Comparison of ENCODE assay signal across 12 mouse cellular contexts in genomic region chr3:106131690-106132089, GRCm38 (mm10). TPM values are rescaled to one million over a fixed set of nuclear protein-coding genes. Genes with fewer than 3 reads are reported as not detected.
DNase-seq lines count a peak whose midpoint lies in the region; ATAC-seq and TF ChIP-seq lines count a peak whose summit lies in the region.
"Had no signal": no experiment of that assay in that cellular context is flagged by ENCODE, and none has a peak within 500 bp of the region (broad histone marks: within the 10 kb centered on the region; RNA-seq: fewer than 3 reads in every experiment).

No protein-coding gene starts in this region.

- no peaks in the 10 kb centered on the region for H3K4me1 ChIP-seq in midbrain, postnatal 0 days (ENCODE audit: insufficient read depth, low read length)

- DNase-seq in brain, embryonic 18.5 days (ENCODE audit: low read depth, low spot score), result peak; percentile 74
- DNase-seq in cerebellum, postnatal 10 days, result peak; percentile 95
- DNase-seq in layer of hippocampus, adult 18-20 months (ENCODE audit: low spot score in 2 of 2), result peak; percentile 97 to 99
- peak; percentile 91 for DNase-seq in midbrain, postnatal 0 days (ENCODE audit: low spot score)
- DNase-seq in heart, postnatal 25 days (ENCODE audit: low spot score), result no peak
- DNase-seq in lung, adult 18-20 months, result no peak
- DNase-seq in adipocyte (ENCODE audit: low spot score), result no peak

- no peak overlapping the region for H3K4me3 ChIP-seq in midbrain, postnatal 0 days (ENCODE audit: low read depth, low read length)
- H3K4me3 ChIP-seq: myocyte had no signal

- no peak overlapping the region for H3K27ac ChIP-seq in midbrain, postnatal 0 days (ENCODE audit: low read depth, low read length)
- H3K27ac ChIP-seq: liver, embryonic 14.5 days had no signal

- no peaks in the 10 kb centered on the region for H3K36me3 ChIP-seq in midbrain, postnatal 0 days (ENCODE audit: insufficient read depth, low read length)

- peak; percentile 71; the same call in 1 of the 2 replicates for ATAC-seq in midbrain, postnatal 0 days (ENCODE audit: low FRiP score)
- ATAC-seq in megakaryocyte-erythroid progenitor cell, adult 5-6 weeks (replicated peaks; ENCODE audit: low FRiP score, low TSS enrichment, poor library complexity, severe bottlenecking), result no peak

- H3K9ac ChIP-seq in midbrain, postnatal 0 days (replicated peaks; ENCODE audit: low read length, poor library complexity, severe bottlenecking), result no peak overlapping the region
- H3K9ac ChIP-seq: liver, embryonic 14.5 days had no signal

- WGBS in midbrain, postnatal 0 days, result 73% methylated on average over 5 of the region's 5 CpGs

- H3K4me2 ChIP-seq in midbrain, postnatal 0 days (ENCODE audit: low read depth, low read length, poor library complexity, severe bottlenecking), result no peak overlapping the region

- intact Hi-C loops in heart, postnatal 25 days (cut with DNase I), result no loop called here

- no peaks in the 10 kb centered on the region for H3K9me3 ChIP-seq in midbrain, postnatal 0 days (ENCODE audit: low read length)

- no peaks in the 10 kb centered on the region for H3K27me3 ChIP-seq in midbrain, postnatal 0 days (ENCODE audit: insufficient read depth, low read length)

- no peak for TF ChIP-seq CTCF in midbrain, postnatal 0 days (IDR thresholded peaks at IDR 0.05)

RNA-seq across cellular contexts. Expression of gene Chia1, which starts 18.7 kb away (rescaled TPM):
- total RNA-seq in layer of hippocampus, adult 18-20 months (2021), result under 1 TPM; 0.48 to 0.62 TPM
- total RNA-seq in midbrain, postnatal 0 days (2014; rRNA removed), result 0.66 and 5.7 TPM in 2 replicates
- polyA plus RNA-seq in midbrain, postnatal 0 days (2015; fragmentation: Nextera tagmentation; extraction: Ambion mirVana), result 1.4 and 1.5 TPM in 2 replicates
- not detected for total RNA-seq in heart, postnatal 25 days (2021)
- not detected in 2 replicates for total RNA-seq in megakaryocyte-erythroid progenitor cell, adult 5-6 weeks (2014; fragmentation: Nextera tagmentation)
- total RNA-seq in megakaryocyte-erythroid progenitor cell, adult 5-6 weeks (2017), result not detected in 2 replicates
- total RNA-seq: adrenal gland, postnatal 4 days; ES-E14 had no signal
- polyA plus RNA-seq: liver, embryonic 14.5 days; myocyte had no signal

RNA-seq across cellular contexts. Expression of gene Chil3, which starts 35.7 kb away (rescaled TPM):
- not detected for total RNA-seq in layer of hippocampus, adult 18-20 months (2021)
- not detected in 2 replicates for total RNA-seq in midbrain, postnatal 0 days (2014; rRNA removed)
- polyA plus RNA-seq in midbrain, postnatal 0 days (2015; fragmentation: Nextera tagmentation; extraction: Ambion mirVana), result 0.38 TPM in 1 of 2 replicates, not detected in the other
- total RNA-seq in heart, postnatal 25 days (2021), result under 1 TPM in 1 of 2 experiments, not detected in 1; 0.22 TPM
- total RNA-seq in megakaryocyte-erythroid progenitor cell, adult 5-6 weeks (2014; fragmentation: Nextera tagmentation), result 47.1 TPM in 1 of 2 replicates, not detected in the other
- 3.2 and 10.7 TPM in 2 replicates for total RNA-seq in megakaryocyte-erythroid progenitor cell, adult 5-6 weeks (2017)
- total RNA-seq: ES-E14 had no signal
- polyA plus RNA-seq: myocyte had no signal

Comparison
In these comparisons a context has a peak if more than half of its experiments do, and no peak if none do; other contexts are left out.
1. DNase-seq: peak in brain, embryonic 18.5 days (single experiment), cerebellum, postnatal 10 days (2 of 2), layer of hippocampus, adult 18-20 months (2 of 2) and midbrain, postnatal 0 days (single experiment); none in heart, postnatal 25 days (single experiment), lung, adult 18-20 months (0 of 2) and adipocyte (single experiment).